Mouse (Mus musculus) heart, embryonic 14.5 days (tissue): ENCODE data around the gene Sec14l4. TPM values are rescaled to one million over a fixed set of nuclear protein-coding genes. Genes with fewer than 3 reads are reported as not detected.

ENCODE experiments used
- ATAC-seq: fragments of 200-750 bp; cut with Nextera tagmentation; 2 replicates; pipeline ENCODE4 v1.8.0; 2017; ENCODE audit warnings: low read depth, moderate TSS enrichment; ENCODE audit not compliant: insufficient number of reproducible peaks, insufficient read depth, low FRiP score
- H3K27ac ChIP-seq, 2 experiments: fragments of 200-500 bp in 1 of 2; fragments of 300-500 bp in 1 of 2; sonication (generic) in 1 of 2; replicated peaks in 1 of 2; 2 replicates each; pipeline ENCODE4 v1.5.1; 2012 to 2014; ENCODE audit warnings: low read depth in 2 of 2, low read length in 2 of 2, control low read depth in 1 of 2, mild to moderate bottlenecking in 1 of 2, mixed read lengths in 1 of 2; ENCODE audit not compliant: control insufficient read depth in 1 of 2, insufficient read depth in 1 of 2
- H3K27me3 ChIP-seq: fragments of 300-500 bp; sonication (generic); 2 replicates; pipeline ENCODE4 v1.6.1; 2014; ENCODE audit warnings: mild to moderate bottlenecking, low read length, control low read depth; ENCODE audit not compliant: control insufficient read depth, insufficient read depth
- H3K36me3 ChIP-seq: fragments of 300-500 bp; sonication (generic); 2 replicates; pipeline ENCODE4 v1.6.1; 2014; ENCODE audit warnings: mild to moderate bottlenecking, control low read depth, low read length, mixed read lengths; ENCODE audit not compliant: control insufficient read depth, insufficient read depth
- H3K4me1 ChIP-seq, 2 experiments: fragments of 200-500 bp in 1 of 2; fragments of 300-500 bp in 1 of 2; sonication (generic) in 1 of 2; 2 replicates each; pipeline ENCODE4 v1.6.1; 2012 to 2014; ENCODE audit warnings: low read length in 2 of 2, control low read depth in 1 of 2, mixed read lengths in 1 of 2; ENCODE audit not compliant: control insufficient read depth in 2 of 2, insufficient read depth in 2 of 2
- H3K4me2 ChIP-seq: fragments of 300-500 bp; sonication (generic); 2 replicates; pipeline ENCODE4 v1.6.1; 2014; ENCODE audit warnings: mild to moderate bottlenecking, low read length
- H3K4me3 ChIP-seq, 2 experiments: fragments of 200-500 bp in 1 of 2; fragments of 300-500 bp in 1 of 2; sonication (generic) in 1 of 2; 2 replicates each; pipeline ENCODE4 v1.5.1; 2012 to 2014; ENCODE audit warnings: low read length in 2 of 2, mild to moderate bottlenecking in 2 of 2, control low read depth in 1 of 2, low read depth in 1 of 2, moderate library complexity in 1 of 2; ENCODE audit not compliant: control insufficient read depth in 1 of 2, insufficient read depth in 1 of 2
- H3K9ac ChIP-seq: fragments of 300-500 bp; sonication (generic); 2 replicates; pipeline ENCODE4 v1.6.1; 2014; ENCODE audit warnings: mild to moderate bottlenecking, low read length
- H3K9me3 ChIP-seq: fragments of 300-500 bp; sonication (generic); 2 replicates; pipeline ENCODE4 v1.6.1; 2016; ENCODE audit warnings: low read length, control low read depth; ENCODE audit not compliant: control insufficient read depth
- WGBS: fragments of 180-500 bp; shearing (Covaris S2); extraction: QIAGEN DNeasy Blood & Tissue Kit; methylation state at CpG from one replicate; pipeline ENCODE4 v1.1.7; 2014; 5-methylcytosine and 5-hydroxymethylcytosine counted together
- polyA plus RNA-seq: library from polyadenylated mRNA; unstranded; fragments of >200 nt; fragmentation: Nextera tagmentation; extraction: Ambion mirVana; gene quantifications from 2 replicates; pipeline ENCODE4 v1.2.1, GENCODE M21; 2014

Gene Sec14l4
- not detected in 2 replicates for polyA plus RNA-seq

GRCm38 (mm10) chr11:4031126-4031941 is at the start of gene Sec14l4:
Gene Sec14l4 (plus strand): TSS chr11:4031462.
- H3K36me3 ChIP-seq = no peaks in the 10 kb centered on the region
- no peak; the same call in 1 of the 2 replicates for ATAC-seq
- H3K27ac ChIP-seq = no peak within 1 kb of the TSS
- H3K4me3 ChIP-seq = no peak within 1 kb of the TSS
- H3K9me3 ChIP-seq = no peaks in the 10 kb centered on the region
- H3K9ac ChIP-seq = no peak within 1 kb of the TSS
- WGBS = 25% methylated on average over 16 of the region's 16 CpGs
- no peak within 1 kb of the TSS for H3K4me2 ChIP-seq
- H3K27me3 ChIP-seq = peaks cover 13% of the 10 kb centered on the region; the same call in 1 of the 2 replicates
- H3K4me1 ChIP-seq = no peaks in the 10 kb centered on the region

- Histone ChIP-seq H3K27me3 (peaks cover 9% of the 10 kb centered on the region), H3K27ac (peak overlapping the region in 1 of 2 experiments; percentile 54; a peak in 1 of 4 replicates), H3K9me3 (no peaks in the 10 kb centered on the region), H3K9ac (no peak overlapping the region), H3K36me3 (peaks cover 41% of the 10 kb centered on the region), H3K4me1 (peaks cover 9 to 10% of the 10 kb centered on the region in 2 experiments; a peak in 3 of 4 replicates), H3K4me2 (no peak overlapping the region), H3K4me3 (no peak overlapping the region)
- no peak for ATAC-seq
- 49% methylated on average over 6 of the region's 6 CpGs for WGBS
These were observed 49.7 kb upstream of the Sec14l4 start for GRCm38 (mm10) chr11:3981536-3981935.

- peaks cover 9 to 10% of the 10 kb centered on the region in 2 experiments; a peak in 3 of 4 replicates for H3K4me1 ChIP-seq
- H3K9ac ChIP-seq = no peak overlapping the region
- H3K27me3 ChIP-seq = peaks cover 9% of the 10 kb centered on the region
- H3K4me3 ChIP-seq = no peak overlapping the region
- no peak overlapping the region for H3K4me2 ChIP-seq
- peaks cover 31% of the 10 kb centered on the region for H3K36me3 ChIP-seq
- ATAC-seq = no peak
- no peaks in the 10 kb centered on the region for H3K9me3 ChIP-seq
- WGBS = 57% methylated on average over 7 of the region's 7 CpGs
- no peak overlapping the region for H3K27ac ChIP-seq
These were observed 48.7 kb upstream of the Sec14l4 start for GRCm38 (mm10) chr11:3982275-3983209.

DNA sequence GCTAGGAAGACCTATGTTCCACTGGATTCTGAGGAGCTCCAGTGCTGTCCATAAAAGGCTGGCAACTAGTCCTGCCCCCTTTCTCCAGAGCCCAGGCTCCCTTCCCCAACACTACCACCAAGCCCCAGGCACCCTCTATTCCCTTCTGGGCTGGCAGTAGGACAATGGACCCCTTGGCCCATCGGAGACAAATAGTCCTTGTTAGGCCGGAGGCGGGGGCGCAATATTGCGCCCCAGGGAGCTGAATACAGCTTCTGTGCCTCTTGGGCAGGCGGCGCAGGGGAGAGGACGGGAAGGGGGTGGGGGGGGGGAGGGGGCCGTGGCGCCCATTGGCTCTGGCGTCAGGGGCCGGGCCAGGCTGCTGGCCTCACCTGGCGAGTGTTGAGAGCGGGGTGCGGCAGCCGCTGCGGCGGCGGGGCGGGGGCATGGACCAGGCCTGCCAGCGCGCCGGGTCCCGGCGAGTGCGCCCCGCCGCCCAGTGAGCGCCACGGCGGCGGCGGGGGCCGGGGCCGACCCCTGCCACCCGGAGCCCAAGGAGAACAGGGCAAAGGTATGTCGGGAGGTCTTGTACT is 47.9 kb upstream of the Sec14l4 start, which contains the start of gene Gal3st1:
Gene Gal3st1 (plus strand): TSS at position 346 of the 572 bp plus-strand sequence.
- H3K4me2 ChIP-seq = peak within 1 kb of the TSS; percentile 81
- peak within 1 kb of the TSS; percentile 29 to 43 for H3K4me3 ChIP-seq
- H3K36me3 ChIP-seq = peaks cover 23% of the 10 kb centered on the region
- peak within 1 kb of the TSS; percentile 62 for H3K9ac ChIP-seq
- ATAC-seq = peak; percentile 34; the same call in 1 of the 2 replicates
- WGBS = 2% methylated on average over 24 of the region's 37 CpGs
- no peak within 1 kb of the TSS for H3K27ac ChIP-seq
- peaks cover 9 to 10% of the 10 kb centered on the region in 2 experiments; a peak in 3 of 4 replicates for H3K4me1 ChIP-seq
- no peaks in the 10 kb centered on the region for H3K9me3 ChIP-seq
- peaks cover 9% of the 10 kb centered on the region for H3K27me3 ChIP-seq

DNA sequence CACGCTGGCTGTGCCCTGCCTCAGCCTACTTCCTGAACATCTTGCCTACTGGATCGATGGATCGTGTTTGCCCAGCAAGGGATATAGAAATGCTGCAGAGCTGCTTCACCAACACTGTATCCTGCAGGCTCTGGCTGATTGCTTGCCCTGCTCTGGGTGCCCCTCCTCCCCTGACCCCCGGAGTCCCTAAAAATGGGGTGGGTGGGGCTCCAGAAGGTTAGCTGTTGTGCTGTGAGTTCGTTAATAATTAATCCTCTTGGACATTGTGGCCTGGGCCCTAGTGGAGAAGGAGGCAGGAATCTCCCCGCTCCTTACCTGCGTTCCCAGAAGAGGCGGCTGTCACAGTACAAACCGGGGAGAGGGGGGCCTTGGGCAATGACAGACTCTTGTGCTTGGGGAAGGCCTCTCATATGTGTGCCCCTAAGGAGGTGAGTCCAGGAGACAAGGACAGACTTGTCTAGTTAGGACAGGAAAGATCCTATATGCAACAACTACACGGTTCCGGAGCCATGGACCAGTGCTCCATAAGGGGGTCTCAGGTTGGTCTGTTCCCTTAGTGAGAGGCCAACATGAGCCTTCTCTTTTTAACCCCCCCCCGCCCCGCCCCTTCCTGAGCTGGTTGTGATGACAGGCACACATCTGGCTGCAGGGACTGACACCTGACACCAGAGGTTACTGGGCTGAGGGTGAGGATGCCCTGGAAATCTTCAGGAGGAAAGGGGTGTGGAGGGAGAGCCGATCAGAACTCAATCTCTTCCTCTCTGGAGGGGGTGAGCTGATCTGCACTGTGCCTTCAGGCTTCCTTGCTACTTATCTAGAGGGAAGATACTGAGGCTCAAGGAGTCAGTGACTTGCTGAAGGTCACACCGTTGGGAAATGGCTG is 47.2 kb upstream of the Sec14l4 start:
- WGBS = 10% methylated on average over 15 of the region's 15 CpGs
- Histone ChIP-seq H3K4me1 (peaks cover 9 to 10% of the 10 kb centered on the region in 2 experiments; a peak in 3 of 4 replicates), H3K27ac (no peak overlapping the region), H3K9me3 (no peaks in the 10 kb centered on the region), H3K4me2 (peak overlapping the region; percentile 81), H3K27me3 (peaks cover 9% of the 10 kb centered on the region), H3K36me3 (peaks cover 16% of the 10 kb centered on the region), H3K9ac (peak overlapping the region; percentile 62), H3K4me3 (peak overlapping the region; percentile 29 to 43)
- ATAC-seq = peak; percentile 67

DNA sequence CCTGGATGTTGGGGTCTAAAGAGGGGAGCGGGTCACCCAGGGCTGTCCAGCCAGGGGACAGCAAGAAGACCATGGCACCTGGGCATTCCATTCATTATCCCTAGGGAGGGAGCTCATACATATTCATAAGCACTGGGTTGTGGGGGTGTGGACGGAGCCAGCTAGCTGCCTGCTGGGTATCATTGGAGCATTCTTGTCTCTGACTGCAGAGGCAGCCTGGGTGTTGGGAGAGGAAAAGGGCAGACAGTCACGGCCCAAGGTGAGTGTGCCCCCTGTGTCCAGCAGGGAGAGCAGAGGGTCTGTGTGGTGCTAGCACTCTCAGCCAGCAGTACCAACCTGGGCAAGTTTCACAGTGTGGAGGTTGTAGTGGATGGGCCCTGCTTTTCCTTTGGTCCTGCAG is 41.5 kb upstream of the Sec14l4 start:
- H3K9ac ChIP-seq = no peak overlapping the region

More for the DNA sequence above, 41.5 kb upstream of the Sec14l4 start:
- no peaks in the 10 kb centered on the region for H3K9me3 ChIP-seq
- H3K36me3 ChIP-seq = no peaks in the 10 kb centered on the region
- H3K27me3 ChIP-seq = peaks cover 3% of the 10 kb centered on the region; the same call in 1 of the 2 replicates
- H3K4me2 ChIP-seq = no peak overlapping the region
- 41% methylated on average over 3 of the region's 3 CpGs for WGBS
- H3K4me3 ChIP-seq = no peak overlapping the region
- H3K27ac ChIP-seq = no peak overlapping the region
- ATAC-seq = no peak
- no peaks in the 10 kb centered on the region for H3K4me1 ChIP-seq
